Mouse (Mus musculus) G1E-ER4 (cell line): ENCODE results near the gene Tuba8. TPM values are rescaled to one million over a fixed set of nuclear protein-coding genes. Genes with fewer than 3 reads are reported as not detected.

ENCODE experiments used
- GATA1 ChIP-seq: IDR thresholded peaks from one replicate; pipeline ENCODE4 v1.8.0; 2012; ENCODE audit warnings: low read length, inconsistent platforms
- polyA plus RNA-seq: library from polyadenylated mRNA; stranded (reverse); fragments of >175 nt; gene quantifications from 2 replicates; pipeline ENCODE4 v1.2.3, GENCODE M21; 2012

The Tuba8 gene
- polyA plus RNA-seq, 1 experiment = not detected

DNA sequence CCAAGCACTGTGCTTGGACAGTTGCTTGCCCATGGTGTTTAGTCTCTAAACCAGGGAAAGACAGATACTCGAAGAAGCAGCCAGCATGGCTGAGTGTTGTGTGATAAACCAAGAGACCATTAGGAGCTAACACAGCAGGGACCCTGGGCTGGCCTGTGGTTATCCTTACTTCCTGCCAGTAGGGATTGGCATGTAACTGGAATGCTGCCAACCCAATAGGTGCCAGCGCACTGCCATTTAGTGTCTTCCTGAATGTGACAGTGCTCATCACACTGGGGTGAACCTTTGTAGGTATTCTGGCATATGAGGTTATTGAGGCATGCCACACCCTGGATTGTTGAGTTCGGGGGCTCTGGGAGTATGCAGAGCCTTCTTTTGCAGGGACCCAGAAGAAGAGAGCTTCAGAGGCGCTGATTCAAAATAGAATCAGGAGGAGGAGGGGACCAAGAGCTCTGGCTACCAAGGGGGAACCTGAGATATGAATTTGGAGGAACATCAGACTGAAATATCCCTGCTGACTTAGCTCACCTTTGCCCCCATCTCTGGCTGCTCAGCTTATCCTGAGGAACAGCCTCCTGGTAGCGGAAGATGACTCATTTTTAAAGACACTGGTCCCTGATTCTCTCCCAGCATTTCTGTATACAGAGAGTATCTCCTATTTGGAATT lies 6.2 kb downstream of the Tuba8 start:
- no peak for TF ChIP-seq GATA1

DNA sequence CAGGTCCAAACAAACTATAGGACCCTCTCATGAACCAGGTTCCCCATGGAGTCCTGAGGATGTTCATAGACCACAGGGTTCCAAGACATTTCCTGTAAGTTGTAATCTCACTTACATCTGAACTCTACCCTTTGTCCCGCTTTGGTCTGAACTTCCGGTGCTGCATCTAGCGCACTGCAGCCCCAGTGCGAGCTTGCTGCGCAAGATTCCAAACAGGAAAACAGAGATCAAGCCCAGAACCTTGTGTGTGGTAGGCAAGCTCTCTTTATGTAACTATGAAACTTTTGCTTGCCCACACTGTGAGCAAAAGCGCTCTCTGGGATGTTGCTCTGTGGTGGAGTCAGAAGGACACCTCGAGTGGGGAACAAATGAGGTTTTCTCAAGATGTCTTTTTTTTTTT lies 7.5 kb downstream of the Tuba8 start:
- TF ChIP-seq GATA1 = no peak

DNA sequence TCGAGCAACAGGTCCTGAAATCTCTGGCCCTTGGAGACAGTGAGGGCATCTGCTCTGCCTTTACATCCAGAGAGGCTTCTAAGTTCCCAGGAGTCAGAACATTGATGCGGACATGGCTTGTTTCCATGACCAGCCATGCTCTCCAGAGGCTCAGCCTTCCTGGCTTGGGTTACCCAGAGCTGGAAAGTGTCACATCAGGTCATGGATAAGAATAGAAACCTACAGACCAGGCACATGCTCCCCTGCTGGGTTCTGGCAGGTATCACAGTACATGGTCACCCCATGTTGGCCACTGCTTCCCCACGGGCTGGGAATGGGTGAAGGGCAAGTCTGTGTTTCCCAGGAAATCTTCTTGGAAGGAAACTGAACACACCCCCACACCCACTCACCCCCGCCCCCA lies 8.9 kb downstream of the Tuba8 start:
- TF ChIP-seq GATA1 = no peak

DNA sequence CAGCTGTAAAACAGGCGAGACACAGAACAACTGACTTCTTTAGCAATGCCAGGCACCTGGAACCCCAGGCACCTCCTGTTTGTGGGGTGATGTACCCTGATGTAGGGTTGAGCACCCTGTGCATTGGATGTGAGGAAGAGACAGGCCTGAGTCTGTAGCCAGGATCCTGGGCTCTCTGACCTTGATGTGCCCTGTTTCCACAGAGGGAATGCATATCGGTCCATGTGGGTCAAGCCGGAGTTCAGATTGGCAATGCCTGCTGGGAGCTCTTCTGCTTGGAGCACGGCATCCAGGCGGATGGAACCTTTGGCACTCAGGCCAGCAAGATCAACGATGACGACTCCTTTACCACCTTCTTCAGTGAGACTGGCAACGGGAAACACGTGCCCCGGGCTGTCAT lies 9.7 kb downstream of the Tuba8 start:
- TF ChIP-seq GATA1 = no peak

DNA sequence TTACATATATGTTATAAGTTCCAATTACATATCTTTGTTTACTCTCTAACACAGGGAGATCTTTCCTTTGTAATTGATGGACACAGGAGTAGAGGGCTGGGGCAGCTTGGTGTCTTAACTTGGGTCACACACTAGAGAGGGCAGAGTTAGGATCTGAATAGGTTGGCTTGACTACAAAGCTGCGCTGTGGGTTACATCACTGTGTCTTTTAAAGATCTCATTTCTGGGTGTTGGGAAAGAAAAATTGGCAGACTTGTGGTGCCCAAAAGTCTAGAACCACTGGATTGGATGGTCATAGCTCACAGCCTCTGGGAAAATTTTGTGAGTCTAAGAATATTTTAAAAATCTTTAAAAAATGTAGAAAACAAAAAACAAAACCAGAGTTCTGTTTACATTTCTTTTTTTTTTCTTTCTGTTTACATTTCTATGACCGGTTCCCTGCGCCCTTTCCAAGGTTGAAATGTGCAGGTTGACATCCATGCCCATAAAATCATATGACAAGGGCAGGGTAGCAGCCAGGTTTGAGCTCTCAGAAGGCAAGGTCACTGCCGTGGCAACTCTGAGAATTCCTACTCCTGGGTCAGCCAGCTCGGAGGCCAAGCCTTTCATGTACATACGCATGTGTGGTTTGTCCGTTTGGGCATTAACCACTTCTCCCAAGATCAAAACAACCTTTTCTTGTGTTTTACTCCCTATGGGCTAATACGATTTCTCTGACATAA lies 11.5 kb downstream of the Tuba8 start:
- TF ChIP-seq GATA1 = no peak

DNA sequence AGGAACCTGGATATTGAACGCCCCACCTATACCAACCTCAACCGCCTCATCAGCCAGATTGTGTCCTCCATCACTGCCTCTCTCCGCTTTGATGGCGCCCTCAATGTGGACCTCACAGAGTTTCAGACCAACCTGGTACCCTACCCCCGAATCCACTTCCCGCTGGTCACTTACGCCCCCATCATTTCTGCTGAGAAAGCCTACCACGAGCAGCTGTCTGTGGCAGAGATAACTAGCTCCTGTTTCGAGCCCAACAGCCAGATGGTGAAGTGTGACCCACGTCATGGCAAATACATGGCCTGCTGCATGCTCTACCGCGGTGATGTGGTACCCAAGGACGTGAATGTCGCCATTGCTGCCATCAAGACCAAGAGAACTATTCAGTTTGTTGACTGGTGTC lies 12.5 kb downstream of the Tuba8 start:
- TF ChIP-seq GATA1 = no peak

DNA sequence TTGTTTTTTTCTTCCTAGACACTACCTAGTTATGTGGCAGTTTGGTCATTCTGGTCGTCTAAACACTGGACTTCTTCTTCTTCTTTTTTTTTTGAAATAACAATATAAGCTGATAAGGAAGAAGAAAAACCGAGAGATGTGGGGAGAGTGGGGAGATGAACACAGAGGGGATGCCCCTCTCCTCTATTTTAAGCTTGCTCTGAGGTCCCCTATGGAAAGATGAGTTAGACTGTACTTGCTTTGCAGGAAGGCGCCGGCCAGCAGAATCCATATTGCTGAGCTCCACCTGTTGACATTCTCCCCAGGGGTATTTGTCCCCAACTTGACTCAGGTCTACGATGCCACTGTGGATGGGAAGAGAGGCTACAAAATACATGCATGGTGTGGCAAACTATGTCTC lies 13.6 kb downstream of the Tuba8 start:
- TF ChIP-seq GATA1 = no peak

DNA sequence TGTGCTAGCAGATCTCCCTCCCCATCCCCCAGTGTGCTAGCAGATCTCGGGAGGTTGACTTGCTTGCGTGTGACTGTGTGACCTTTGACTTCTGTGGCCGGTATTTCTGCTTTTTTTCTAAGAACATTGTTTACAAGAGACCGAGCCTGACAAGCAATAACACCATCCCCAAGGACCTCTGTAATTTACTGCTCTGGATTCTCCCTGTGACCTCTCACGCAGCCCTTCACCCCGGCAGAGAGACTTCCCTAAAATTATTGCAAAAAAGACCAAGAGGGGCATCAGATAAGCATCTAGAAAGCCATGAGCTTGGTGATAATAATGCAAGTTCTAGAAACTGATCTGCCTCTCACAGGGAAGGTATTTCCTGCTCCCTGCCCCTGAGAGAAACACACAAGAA lies 14.5 kb downstream of the Tuba8 start:
- peak; percentile 47 for TF ChIP-seq GATA1

DNA sequence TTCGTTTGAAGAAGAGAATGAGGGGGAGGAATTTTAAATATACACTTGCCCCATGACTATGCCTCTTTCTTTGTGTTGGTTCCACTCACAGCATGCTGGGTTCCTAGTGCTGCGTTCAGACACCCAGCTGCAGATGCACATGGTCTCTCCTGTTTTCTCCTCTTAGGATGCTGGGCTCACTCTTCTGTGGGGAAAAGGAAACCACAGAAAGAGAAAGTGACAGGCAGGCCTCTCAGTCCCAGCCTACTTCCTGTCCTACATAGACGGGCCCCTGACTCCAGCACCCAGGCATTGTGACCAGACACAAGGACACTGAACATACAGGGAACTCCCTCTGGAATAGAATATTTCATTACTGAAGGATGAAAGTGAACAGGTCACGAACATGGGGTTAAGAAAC lies 15.5 kb downstream of the Tuba8 start:
- TF ChIP-seq GATA1 = no peak

DNA sequence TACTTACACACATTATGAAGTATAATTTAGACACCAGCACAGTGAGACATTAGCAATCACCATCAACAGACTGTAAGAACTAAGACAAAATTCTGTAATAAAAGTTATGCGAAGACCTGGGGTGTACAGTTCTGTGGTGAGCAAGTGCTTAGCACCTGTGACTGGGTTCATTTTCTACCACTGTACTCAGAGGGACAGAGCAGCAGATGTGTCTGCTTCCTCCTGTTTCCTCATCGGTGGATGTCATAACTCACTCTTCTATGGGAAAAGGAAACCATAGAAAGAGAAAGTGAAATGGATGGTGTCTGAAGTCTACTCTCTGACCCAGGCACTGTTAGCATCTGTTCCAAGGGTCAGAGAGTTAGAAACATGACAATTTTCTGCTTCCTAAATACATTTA lies 16.2 kb downstream of the Tuba8 start:
- TF ChIP-seq GATA1 = no peak

DNA sequence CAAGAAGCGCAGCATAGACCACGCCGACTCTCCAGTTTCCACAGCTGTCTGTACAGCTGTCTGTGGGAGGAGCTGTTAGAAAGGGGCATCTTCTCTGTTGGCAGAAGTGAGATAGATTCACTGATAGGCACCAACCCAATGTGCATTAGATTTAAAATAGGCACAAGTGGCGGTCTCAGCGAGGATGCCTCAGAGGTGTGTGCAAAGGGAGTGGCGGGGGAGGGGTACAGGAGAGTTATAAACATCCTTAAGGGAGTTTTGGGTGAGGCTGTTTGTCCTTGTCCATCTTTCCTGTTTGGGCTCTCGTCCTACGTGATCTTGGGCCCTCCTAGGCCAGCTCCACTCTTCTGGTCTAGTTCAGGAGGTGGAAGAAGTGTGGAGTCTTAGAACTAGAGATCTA lies 17.9 kb downstream of the Tuba8 start:
- no peak for TF ChIP-seq GATA1

DNA sequence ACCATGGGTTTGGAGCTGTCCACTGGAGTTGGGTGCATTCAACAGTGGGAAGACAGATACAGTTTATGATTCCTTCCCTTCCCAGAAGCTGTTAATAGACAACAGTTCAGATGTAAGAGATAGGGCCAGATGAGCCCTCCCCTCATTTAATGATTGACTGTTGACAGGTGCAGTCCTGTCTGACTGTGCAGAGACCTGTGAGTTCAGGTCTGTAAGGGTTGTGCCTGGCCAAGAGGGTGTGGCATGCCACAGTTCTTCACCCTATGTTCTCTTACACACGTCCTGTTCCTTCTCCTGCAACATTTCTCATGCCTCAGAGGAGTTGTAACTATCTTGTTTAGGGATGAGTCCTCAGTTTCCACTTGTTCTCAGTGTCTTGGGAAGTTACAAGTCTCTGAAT lies 22.2 kb downstream of the Tuba8 start:
- TF ChIP-seq GATA1 = no peak

DNA sequence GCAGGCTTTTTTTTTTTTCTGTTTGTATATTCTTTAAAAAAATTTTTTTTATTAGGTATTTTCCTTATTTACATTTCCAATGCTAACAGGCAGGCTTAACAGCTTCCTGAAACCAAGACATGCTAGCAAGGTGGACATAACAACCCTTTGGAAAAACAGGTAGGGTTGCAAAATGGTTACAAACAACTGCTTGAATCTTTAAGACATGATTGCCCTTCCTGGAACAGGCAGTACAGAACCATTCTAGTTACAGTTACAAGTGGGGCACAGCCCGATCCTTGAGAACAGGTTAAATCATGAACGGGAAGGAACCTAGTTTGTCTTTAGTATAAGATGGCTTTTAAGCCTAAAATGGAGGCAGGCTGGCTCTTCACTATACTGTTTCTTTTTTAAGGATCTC lies 25.9 kb downstream of the Tuba8 start:
- no peak for TF ChIP-seq GATA1

DNA sequence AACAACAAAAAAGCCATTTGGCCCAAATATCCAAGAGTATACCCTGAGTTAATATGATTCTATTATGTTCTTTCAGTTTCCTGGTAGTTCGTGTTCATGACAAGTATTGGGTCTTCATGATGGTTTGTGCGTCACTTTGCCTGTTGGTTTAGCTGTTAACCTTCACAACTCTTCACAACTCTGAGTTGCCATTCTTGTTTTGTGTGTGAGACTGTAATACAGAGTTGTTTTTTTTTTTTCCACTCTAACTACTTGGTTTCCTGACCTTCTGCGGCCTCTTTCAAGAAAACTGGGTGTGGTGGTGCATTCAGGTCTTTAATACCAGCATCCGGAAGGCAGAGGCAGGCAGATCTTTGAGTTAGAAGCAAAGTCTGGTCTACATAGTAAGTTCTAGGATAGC lies 27.7 kb downstream of the Tuba8 start:
- TF ChIP-seq GATA1 = no peak

DNA sequence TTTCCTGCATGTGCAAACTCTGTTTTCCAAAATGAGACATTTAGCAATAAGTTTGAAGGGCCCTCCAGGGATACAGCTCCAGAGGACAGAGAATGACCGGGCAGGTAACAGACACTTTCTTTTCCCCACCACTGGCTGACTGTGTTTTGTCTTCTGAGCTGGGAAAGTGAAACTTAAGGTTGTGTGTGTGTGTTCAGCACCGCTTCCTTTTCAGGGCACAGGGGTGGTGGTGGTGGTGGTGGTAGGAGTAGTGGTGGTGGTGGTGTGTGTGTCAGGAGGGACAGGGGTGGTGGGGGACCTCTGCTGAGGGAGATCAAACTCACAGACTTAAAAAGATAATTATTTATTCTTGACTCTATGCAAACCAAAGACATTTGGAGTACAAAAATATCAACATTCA lies 31.3 kb downstream of the Tuba8 start:
- no peak for TF ChIP-seq GATA1

DNA sequence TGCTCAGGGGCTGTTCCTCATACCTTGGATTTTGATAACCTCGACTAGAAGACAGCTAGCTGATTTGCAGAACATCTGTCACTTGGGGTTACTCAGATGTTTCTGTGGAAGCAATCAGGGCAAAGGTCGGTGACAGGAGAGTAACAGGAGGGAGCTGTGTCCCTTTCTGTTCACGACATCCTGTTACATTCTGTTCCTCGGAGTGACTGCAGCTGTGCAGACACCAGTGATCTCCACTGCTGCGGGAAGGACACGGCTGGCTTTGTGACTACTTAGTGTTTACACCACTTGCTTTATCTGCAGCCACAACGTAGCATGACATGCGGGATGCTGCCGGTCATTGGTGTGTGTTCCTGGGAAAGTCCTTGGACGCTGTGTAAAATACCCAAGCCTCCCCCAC lies 32.7 kb downstream of the Tuba8 start:
- no peak for TF ChIP-seq GATA1
